Mouse (Mus musculus): ENCODE results near the gene Veph1.

GRCm38 (mm10) chr3:66082975-66083374 is 213.7 kb downstream of the Veph1 start:
- TF ChIP-seq GATA1 (IDR thresholded peaks at IDR 0.05; ENCODE audit: borderline replicate concordance, low read length) (no peak), FLI1 (IDR thresholded peaks at IDR 0.05; ENCODE audit: low read length) (no peak)
